Mouse (Mus musculus): Measurements from ENCODE around the gene Sec61b.

- no peak for TF ChIP-seq CTCF (IDR thresholded peaks at IDR 0.05; ENCODE audit: insufficient read depth, low read length)
- TF ChIP-seq POLR2A (IDR thresholded peaks at IDR 0.05; ENCODE audit: borderline replicate concordance, extremely low read depth, low read depth, low read length), result no peak
Measured at GRCm38 (mm10) chr4:47440951-47441350, 33.5 kb upstream of the Sec61b start.

Data from lung, adult 2 months (tissue).